Mouse (Mus musculus): ENCODE measurements around the gene Fcrl6.

Fcrl6 gene

GRCm38 (mm10) chr1:172612745-172613144 lies 10.4 kb upstream of the Fcrl6 start:
- no peak for DNase-seq

- no peak for DNase-seq
Measured at GRCm38 (mm10) chr1:172611304-172611703, 9.0 kb upstream of the Fcrl6 start.

- DNase-seq: no peak
Measured at GRCm38 (mm10) chr1:172594495-172594894, 7.9 kb downstream of the Fcrl6 start.

GRCm38 (mm10) chr1:172593956-172594355 lies 8.4 kb downstream of the Fcrl6 start:
- DNase-seq: no peak

- no peak for DNase-seq
Measured at GRCm38 (mm10) chr1:172593321-172593720, 9.0 kb downstream of the Fcrl6 start.

- DNase-seq: no peak
Measured at GRCm38 (mm10) chr1:172590385-172590784, 12.0 kb downstream of the Fcrl6 start, which contains the start of gene Slamf8. Slamf8 (minus strand) TSS chr1:172590568.

- DNase-seq: no peak
Measured at GRCm38 (mm10) chr1:172585612-172586567, 16.5 kb downstream of the Fcrl6 start.

- DNase-seq: no peak
Measured at GRCm38 (mm10) chr1:172585026-172585425, 17.3 kb downstream of the Fcrl6 start.

GRCm38 (mm10) chr1:172584271-172584670 lies 18.1 kb downstream of the Fcrl6 start:
- no peak for DNase-seq

GRCm38 (mm10) chr1:172582436-172582835 lies 19.9 kb downstream of the Fcrl6 start:
- no peak for DNase-seq

GRCm38 (mm10) chr1:172580116-172580515 lies 22.2 kb downstream of the Fcrl6 start:
- no peak for DNase-seq

GRCm38 (mm10) chr1:172567758-172568157 lies 34.6 kb downstream of the Fcrl6 start:
- DNase-seq: no peak

- no peak for DNase-seq
Measured at GRCm38 (mm10) chr1:172566131-172566530, 36.2 kb downstream of the Fcrl6 start.

GRCm38 (mm10) chr1:172563465-172563828 lies 38.9 kb downstream of the Fcrl6 start:
- DNase-seq: no peak

GRCm38 (mm10) chr1:172562641-172563464 lies 39.5 kb downstream of the Fcrl6 start:
- DNase-seq: peak; percentile 60 to 61

GRCm38 (mm10) chr1:172555638-172556037 lies 46.7 kb downstream of the Fcrl6 start, which contains the start of gene Vsig8:
Vsig8 (plus strand) TSS chr1:172555938.
- DNase-seq: no peak

- DNase-seq: no peak
Measured at GRCm38 (mm10) chr1:172552623-172553022, 49.7 kb downstream of the Fcrl6 start.

GRCm38 (mm10) chr1:172551009-172551408 lies 51.3 kb downstream of the Fcrl6 start:
- no peak for DNase-seq

- DNase-seq: peak; percentile 32 to 42
Measured at GRCm38 (mm10) chr1:172550551-172550951, 51.8 kb downstream of the Fcrl6 start.

- no peak for DNase-seq
Measured at GRCm38 (mm10) chr1:172549717-172550116, 52.6 kb downstream of the Fcrl6 start.

- DNase-seq: no peak
Measured at GRCm38 (mm10) chr1:172549314-172549713, 53.0 kb downstream of the Fcrl6 start.

GRCm38 (mm10) chr1:172548501-172548900 lies 53.9 kb downstream of the Fcrl6 start:
- DNase-seq: peak; percentile 46 to 48
